Mouse (Mus musculus) inflammation-experienced regulatory T-cells, adult 6 months (primary cell): ENCODE data around the gene Pip5k1c. TPM values are rescaled to one million over a fixed set of nuclear protein-coding genes. Genes with fewer than 3 reads are reported as not detected.

ENCODE experiments used
- ATAC-seq: one replicate; pipeline ENCODE4 v1.8.0; 2017
- polyA plus RNA-seq, 3 experiments: library from polyadenylated mRNA; unstranded; fragments of 100-300 nt; shearing (Covaris generic); gene quantifications; one replicate each; pipeline ENCODE4 v1.2.1; 2017

Pip5k1c gene
- polyA plus RNA-seq, 3 experiments from 2014 or later: 10.7 to 15.9 (median 14.4) TPM

GRCm38 (mm10) chr10:81349961-81350350 is 57.2 kb downstream of the Pip5k1c start:
- no peak for ATAC-seq

- ATAC-seq: peak; percentile 96
Observed at GRCm38 (mm10) chr10:81350351-81351063, 57.7 kb downstream of the Pip5k1c start, which contains the start of gene Hmg20b. Gene Hmg20b (minus strand): TSS chr10:81350480.

- ATAC-seq: no peak
Observed at GRCm38 (mm10) chr10:81351678-81352291, 59.0 kb downstream of the Pip5k1c start.

GRCm38 (mm10) chr10:81354738-81355477 is 62.1 kb downstream of the Pip5k1c start:
- no peak for ATAC-seq

GRCm38 (mm10) chr10:81355533-81355932 is 62.8 kb downstream of the Pip5k1c start:
- no peak for ATAC-seq

GRCm38 (mm10) chr10:81356352-81356990 is 63.7 kb downstream of the Pip5k1c start:
- no peak for ATAC-seq

- ATAC-seq: peak; percentile 97
Observed at GRCm38 (mm10) chr10:81356991-81357844, 64.5 kb downstream of the Pip5k1c start, which contains the start of gene Mfsd12. Gene Mfsd12 (plus strand): TSS chr10:81357491.

GRCm38 (mm10) chr10:81358209-81358608 is 65.4 kb downstream of the Pip5k1c start:
- no peak for ATAC-seq

- no peak for ATAC-seq
Observed at GRCm38 (mm10) chr10:81358841-81359240, 66.1 kb downstream of the Pip5k1c start.

GRCm38 (mm10) chr10:81360721-81361120 is 68.0 kb downstream of the Pip5k1c start:
- ATAC-seq: no peak

- ATAC-seq: no peak
Observed at GRCm38 (mm10) chr10:81362336-81362949, 69.7 kb downstream of the Pip5k1c start.

- ATAC-seq: no peak
Observed at GRCm38 (mm10) chr10:81363436-81364346, 70.9 kb downstream of the Pip5k1c start.

GRCm38 (mm10) chr10:81364666-81365065 is 71.9 kb downstream of the Pip5k1c start:
- no peak for ATAC-seq

- ATAC-seq: no peak
Observed at GRCm38 (mm10) chr10:81365073-81365472, 72.3 kb downstream of the Pip5k1c start.

GRCm38 (mm10) chr10:81365672-81366476 is 73.1 kb downstream of the Pip5k1c start, which contains the start of gene 4930404N11Rik:
Gene 4930404N11Rik (minus strand): TSS chr10:81365816.
- ATAC-seq: no peak

- ATAC-seq: no peak
Observed at GRCm38 (mm10) chr10:81366477-81367206, 73.9 kb downstream of the Pip5k1c start.

- ATAC-seq: no peak
Observed at GRCm38 (mm10) chr10:81367207-81367495, 74.4 kb downstream of the Pip5k1c start.
